Mouse (Mus musculus) cerebellum, adult 2 months (tissue): ENCODE measurements around the gene Ccdc124.

ENCODE experiments used
- CTCF ChIP-seq: fragments of 200-500 bp; IDR thresholded peaks from 2 replicates; pipeline ENCODE4 v1.5.1; 2011; ENCODE audit warnings: low read depth, mild to moderate bottlenecking, control low read depth, low read length, moderate library complexity, borderline replicate concordance; ENCODE audit not compliant: insufficient read depth
- POLR2A ChIP-seq: fragments of 200-500 bp; IDR thresholded peaks from 2 replicates; pipeline ENCODE4 v1.6.1; 2011; ENCODE audit warnings: low read length, control low read depth, borderline replicate concordance; ENCODE audit not compliant: insufficient read depth

DNA sequence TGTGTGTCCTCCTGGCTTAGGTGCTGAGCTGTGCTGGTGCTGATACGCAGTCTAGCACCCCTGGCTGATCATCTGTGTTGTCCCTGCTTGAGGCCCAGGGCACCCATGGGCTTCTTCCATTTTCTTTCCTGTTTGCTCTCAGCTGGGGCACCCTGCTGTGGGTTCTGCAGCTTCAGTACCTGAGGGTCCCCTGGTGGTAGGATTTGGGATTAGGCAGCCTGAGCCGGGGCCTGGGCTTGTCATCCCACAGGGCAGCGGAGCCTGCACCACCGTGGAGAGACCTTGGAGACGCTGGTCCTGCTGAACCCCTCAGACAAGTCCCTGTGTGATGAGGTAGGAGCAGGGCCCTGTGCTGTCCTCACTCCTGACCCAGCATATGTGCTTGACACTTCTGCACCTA is 37.9 kb upstream of the Ccdc124 start:
- TF ChIP-seq CTCF (0 out of 2 replicates have a peak, but pooled peaks have one; percentile 12), POLR2A (no peak)
